Mouse (Mus musculus) E14TG2a.4 (cell line): ENCODE measurements around the gene Celf2.

Experiments
- H3K27me3 ChIP-seq: 2 replicates; pipeline ENCODE4 v1.6.1; 2014; ENCODE audit warnings: low read length, control low read depth; ENCODE audit not compliant: insufficient read depth
- H3K36me3 ChIP-seq: 2 replicates; pipeline ENCODE4 v1.6.1; 2014; ENCODE audit warnings: low read length, control low read depth; ENCODE audit not compliant: insufficient read depth
- H3K4me1 ChIP-seq: replicated peaks from 2 replicates; pipeline ENCODE4 v1.6.1; 2014; ENCODE audit warnings: low read depth, low read length, control low read depth
- H3K4me3 ChIP-seq: replicated peaks from 2 replicates; pipeline ENCODE4 v1.5.1; 2014; ENCODE audit warnings: mild to moderate bottlenecking, low read length
- H3K9me3 ChIP-seq: 2 replicates; pipeline ENCODE4 v1.6.1; 2014; ENCODE audit warnings: low read length, control low read depth
- CTCF ChIP-seq: conservative IDR thresholded peaks from 2 replicates; pipeline ENCODE4 v1.5.1; 2014; ENCODE audit warnings: low read length
- NANOG ChIP-seq: IDR thresholded peaks from 2 replicates; pipeline ENCODE4 v1.6.1; 2014; ENCODE audit warnings: borderline replicate concordance, low read length, mixed read lengths
- POU5F1 ChIP-seq: IDR thresholded peaks from 2 replicates; pipeline ENCODE4 v1.6.1; 2014; ENCODE audit warnings: low read length, borderline replicate concordance

Celf2 gene

DNA sequence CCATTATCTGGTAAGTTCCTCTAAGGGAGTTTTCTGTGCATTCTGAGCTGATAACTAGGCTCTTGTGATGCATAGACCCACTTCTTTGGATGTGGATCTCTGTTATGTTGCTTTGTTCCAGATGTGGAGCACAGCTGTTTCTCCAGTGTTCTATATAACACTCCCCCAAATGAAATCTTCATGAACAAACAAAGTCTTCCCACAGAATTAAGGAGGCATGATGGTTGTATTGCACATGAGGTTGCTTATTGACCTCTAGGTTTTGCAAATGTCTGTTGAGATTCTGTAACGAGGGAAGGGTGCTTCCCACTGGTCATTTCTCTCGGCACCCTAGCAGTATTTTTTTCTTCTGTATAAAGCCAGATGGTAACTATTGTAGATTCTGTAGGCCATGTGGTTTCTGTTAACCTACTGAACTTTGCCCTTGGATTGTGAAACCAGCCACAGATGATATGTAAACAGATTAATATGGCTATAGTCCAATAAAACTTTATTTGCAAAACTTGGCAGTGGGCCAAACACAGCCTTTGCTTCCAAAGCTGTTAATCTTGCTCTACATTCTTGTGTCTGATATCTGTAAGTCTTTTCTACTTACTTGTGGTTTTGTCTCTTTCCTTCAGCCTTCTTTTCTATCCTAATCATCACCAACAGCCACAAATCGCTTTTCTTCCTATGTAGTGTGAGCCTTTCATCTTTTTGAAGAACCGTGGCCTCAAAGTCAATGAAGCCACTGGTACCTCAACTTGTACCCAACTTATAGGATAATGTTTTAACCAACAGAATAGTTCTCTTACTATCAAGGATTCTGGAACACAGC, 263.2 kb downstream of the Celf2 start:
- H3K4me3 ChIP-seq = no peak overlapping the region
- H3K27me3 ChIP-seq = no peaks in the 10 kb centered on the region
- no peaks in the 10 kb centered on the region for H3K4me1 ChIP-seq
- TF ChIP-seq POU5F1 = no peak
- TF ChIP-seq CTCF = no peak
- no peaks in the 10 kb centered on the region for H3K9me3 ChIP-seq
- no peaks in the 10 kb centered on the region for H3K36me3 ChIP-seq

DNA sequence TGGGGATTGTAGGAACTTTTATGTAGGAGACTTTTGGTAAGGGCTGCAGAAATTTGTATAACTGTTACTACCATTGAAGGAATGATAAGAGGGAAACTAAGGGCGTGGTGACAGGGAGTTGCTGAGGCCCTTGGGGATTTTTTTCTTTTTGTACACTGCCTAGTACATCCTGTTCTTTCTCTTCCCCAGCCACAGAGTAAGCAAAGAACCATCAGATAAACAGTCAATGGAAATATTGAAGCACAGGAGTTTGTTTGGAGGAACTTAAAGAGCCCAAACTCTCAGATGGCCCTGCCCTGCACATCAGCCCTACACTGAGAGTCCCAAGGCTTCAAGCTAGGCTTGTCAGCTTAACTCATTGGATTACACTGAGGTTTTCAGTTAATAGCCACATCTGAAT, 267.2 kb downstream of the Celf2 start:
- Histone ChIP-seq H3K27me3 (no peaks in the 10 kb centered on the region), H3K4me1 (no peaks in the 10 kb centered on the region), H3K9me3 (no peaks in the 10 kb centered on the region), H3K4me3 (no peak overlapping the region), H3K36me3 (no peaks in the 10 kb centered on the region)
- TF ChIP-seq POU5F1 (no peak), NANOG (no peak), CTCF (no peak)

DNA sequence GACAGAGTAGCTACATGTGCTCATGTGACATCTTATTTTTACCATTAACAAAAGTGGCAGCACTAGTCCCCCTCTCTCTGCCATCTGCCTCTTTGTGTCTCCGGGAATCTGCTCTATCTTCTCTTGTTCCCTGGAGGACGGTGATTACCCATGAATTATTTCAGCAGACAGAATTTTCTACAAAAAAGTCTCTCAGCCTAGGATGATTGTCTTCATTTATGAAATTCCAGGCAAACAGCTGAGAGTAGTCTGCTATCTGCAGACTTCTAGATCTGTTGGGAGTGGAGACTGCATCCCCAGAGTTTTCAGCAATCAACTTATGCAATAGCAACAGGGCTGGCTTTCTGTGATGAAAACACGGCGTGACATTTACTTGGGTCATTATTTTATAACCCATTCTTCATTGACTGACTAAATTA, 267.8 kb downstream of the Celf2 start:
- no peak for TF ChIP-seq POU5F1
- no peak for TF ChIP-seq NANOG
- no peak for TF ChIP-seq CTCF
- Histone ChIP-seq H3K36me3 (no peaks in the 10 kb centered on the region), H3K9me3 (no peaks in the 10 kb centered on the region)

DNA sequence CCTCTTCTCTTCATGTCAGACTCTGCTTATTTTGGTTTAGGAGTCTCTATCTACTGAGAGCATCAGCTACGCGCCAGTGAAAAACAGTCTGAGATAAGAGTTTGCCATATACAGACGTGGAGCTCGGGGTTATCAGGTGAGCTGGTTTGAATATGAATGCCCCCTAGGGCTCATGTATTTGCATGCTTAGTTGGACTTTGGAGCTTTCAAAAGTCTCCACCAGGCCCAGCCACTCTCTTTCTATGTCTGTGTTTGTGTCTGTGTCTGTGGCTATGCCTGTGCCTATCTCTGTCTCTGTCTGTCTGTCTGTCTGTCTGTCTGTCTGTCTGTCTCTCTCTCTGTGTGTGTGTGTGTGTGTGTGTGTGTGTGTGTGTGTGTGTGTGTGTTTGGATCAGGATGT, 272.1 kb downstream of the Celf2 start:
- H3K4me1 ChIP-seq = no peaks in the 10 kb centered on the region
- H3K4me3 ChIP-seq = no peak overlapping the region
- H3K36me3 ChIP-seq = no peaks in the 10 kb centered on the region
- no peaks in the 10 kb centered on the region for H3K9me3 ChIP-seq
- TF ChIP-seq POU5F1 = no peak
- no peak for TF ChIP-seq NANOG
- TF ChIP-seq CTCF = no peak
- H3K27me3 ChIP-seq = no peaks in the 10 kb centered on the region

More for the DNA sequence above, 267.8 kb downstream of the Celf2 start:
- H3K4me3 ChIP-seq = no peak overlapping the region
- no peaks in the 10 kb centered on the region for H3K27me3 ChIP-seq
- H3K4me1 ChIP-seq = no peaks in the 10 kb centered on the region

DNA sequence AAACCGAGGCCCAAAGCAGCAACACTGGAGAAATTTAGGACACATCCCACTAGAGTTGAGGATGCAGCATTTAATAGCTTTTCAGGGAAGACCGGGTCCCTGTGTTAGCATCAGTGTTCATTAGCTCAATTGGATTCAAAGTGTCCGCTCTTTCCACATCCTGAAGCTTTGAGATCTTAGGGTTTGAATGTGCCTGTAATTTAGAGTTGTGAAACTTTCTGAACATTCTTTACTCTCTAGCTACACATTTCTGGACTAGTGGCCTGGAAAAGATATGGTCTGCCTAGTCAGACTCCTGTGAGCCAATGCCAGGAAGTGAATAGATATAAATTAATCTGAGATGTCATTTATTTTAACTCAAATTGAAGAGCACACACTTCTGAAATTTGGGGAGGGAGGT, 272.9 kb downstream of the Celf2 start:
- Histone ChIP-seq H3K9me3 (no peaks in the 10 kb centered on the region), H3K27me3 (no peaks in the 10 kb centered on the region), H3K4me3 (no peak overlapping the region), H3K36me3 (no peaks in the 10 kb centered on the region), H3K4me1 (no peaks in the 10 kb centered on the region)
- TF ChIP-seq NANOG (no peak), POU5F1 (no peak), CTCF (no peak)

DNA sequence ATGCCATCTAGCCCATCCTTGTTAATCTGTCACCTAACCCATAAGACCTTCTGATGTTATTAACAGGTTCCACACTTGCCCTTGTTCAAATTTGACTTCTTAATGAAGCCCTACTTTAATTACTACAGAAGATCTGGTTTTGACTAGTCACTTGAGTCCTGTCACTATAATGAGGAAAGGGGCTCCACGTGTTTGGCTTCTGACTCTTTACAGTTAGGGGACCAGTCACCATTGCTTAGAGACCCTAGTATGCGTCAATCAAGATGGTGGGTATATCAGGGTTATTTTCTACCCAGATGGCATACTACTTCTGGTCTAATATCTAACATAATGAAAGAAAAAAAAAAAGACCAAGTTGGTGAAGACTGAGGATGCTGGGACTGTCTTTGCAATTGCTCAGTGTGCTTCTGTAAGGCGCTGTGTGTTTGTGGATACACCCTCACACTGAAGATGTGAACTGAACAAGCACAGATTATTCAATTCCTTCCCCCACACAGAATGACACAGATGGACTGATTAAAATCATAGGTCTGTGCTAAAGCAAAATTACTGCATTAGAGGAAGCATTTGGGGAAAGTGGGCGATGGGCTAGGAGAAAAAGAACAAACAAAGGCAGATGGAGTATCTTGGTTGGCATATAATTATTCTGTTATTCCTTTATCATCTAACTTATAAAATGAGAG, 274.2 kb downstream of the Celf2 start:
- Histone ChIP-seq H3K9me3 (no peaks in the 10 kb centered on the region), H3K4me1 (no peaks in the 10 kb centered on the region), H3K4me3 (no peak overlapping the region), H3K27me3 (no peaks in the 10 kb centered on the region), H3K36me3 (no peaks in the 10 kb centered on the region)
- TF ChIP-seq POU5F1 (no peak), CTCF (no peak)

DNA sequence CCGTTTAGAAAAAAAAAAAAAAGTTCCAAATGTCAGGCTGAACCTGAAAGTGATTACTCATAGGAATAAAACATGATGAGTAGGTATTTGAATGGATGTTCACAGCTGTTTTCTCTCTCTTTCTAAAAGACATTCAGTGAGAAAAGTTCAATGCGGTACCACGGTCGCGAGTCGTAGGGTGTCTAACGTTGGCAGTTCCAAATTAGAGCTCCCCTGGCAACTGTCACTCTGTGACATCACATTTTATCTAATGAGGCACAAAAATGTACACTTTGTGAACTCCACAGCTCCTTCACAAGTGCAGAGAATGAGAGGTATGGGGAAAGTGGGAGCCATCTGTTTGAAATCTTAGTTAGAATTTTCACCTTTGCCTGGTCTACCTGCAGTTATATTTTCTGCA, 274.8 kb downstream of the Celf2 start:
- H3K4me1 ChIP-seq = no peaks in the 10 kb centered on the region
- H3K4me3 ChIP-seq = no peak overlapping the region
- H3K27me3 ChIP-seq = no peaks in the 10 kb centered on the region
- H3K36me3 ChIP-seq = no peaks in the 10 kb centered on the region
- no peaks in the 10 kb centered on the region for H3K9me3 ChIP-seq
- TF ChIP-seq NANOG (no peak), POU5F1 (no peak), CTCF (no peak)

DNA sequence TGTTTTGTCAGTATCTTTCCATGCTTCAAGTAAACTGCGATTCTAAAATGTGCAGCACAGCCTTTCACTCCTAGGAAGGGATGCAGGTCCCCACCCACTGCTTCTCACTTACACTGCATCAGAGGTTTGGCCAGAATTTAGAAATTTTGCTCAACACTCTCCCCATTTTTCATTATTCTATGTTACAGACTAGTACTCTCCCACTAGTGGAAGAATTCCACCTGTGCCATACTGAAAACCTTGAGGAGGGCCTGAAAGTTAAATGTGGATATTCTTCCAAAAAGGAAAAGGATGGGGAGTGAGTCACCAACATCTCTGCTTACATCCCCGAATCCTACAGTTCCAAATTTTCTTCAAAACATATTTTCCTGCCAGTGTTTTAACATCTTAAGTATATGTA, 276.0 kb downstream of the Celf2 start:
- Histone ChIP-seq H3K9me3 (no peaks in the 10 kb centered on the region), H3K36me3 (no peaks in the 10 kb centered on the region), H3K27me3 (no peaks in the 10 kb centered on the region), H3K4me3 (no peak overlapping the region), H3K4me1 (no peaks in the 10 kb centered on the region)
- TF ChIP-seq CTCF (no peak), NANOG (no peak), POU5F1 (no peak)
